ENCODE assay signal across 8 mouse cellular contexts in genomic region chr14:30974204-30974603, GRCm38 (mm10). TPM values are rescaled to one million over a fixed set of nuclear protein-coding genes. Genes with fewer than 3 reads are reported as not detected.
DNase-seq lines count a peak whose midpoint lies in the region.

No protein-coding gene starts in this region.

- DNase-seq in layer of hippocampus, adult 11-12 months (ENCODE audit: low spot score) = peak; percentile 72
- DNase-seq in layer of hippocampus, postnatal 25 days (ENCODE audit: extremely low spot score in 1 of 2, low spot score in 1 of 2) = no peak
- DNase-seq in brain, adult 2 months (ENCODE audit: low read depth, low spot score) = peak; percentile 93
- peak; percentile 10 to 27 for DNase-seq in heart, postnatal 14 days
- peak; percentile 29 to 33 for DNase-seq in layer of hippocampus, postnatal 36 days
- DNase-seq in right cerebral cortex, postnatal 10 days (ENCODE audit: low spot score in 2 of 2) = peak; percentile 45 to 65
- no peak for DNase-seq in thymus, postnatal 0 days (ENCODE audit: low spot score)
- DNase-seq in spleen, postnatal 4 days (ENCODE audit: low spot score in 2 of 2) = no peak

- intact Hi-C loops in heart, postnatal 14 days (cut with DNase I) = no loop called here

RNA-seq across cellular contexts. Expression of gene Nek4, which starts 23.0 kb away (rescaled TPM):
- total RNA-seq in layer of hippocampus, postnatal 25 days (2021) = 10 to 100 TPM; 16.9 to 17.0 TPM
- 1 to 10 TPM; 5.0 to 5.3 TPM for total RNA-seq in heart, postnatal 14 days (2021)
- 10 to 100 TPM; 18.2 to 18.5 TPM for total RNA-seq in layer of hippocampus, postnatal 36 days (2021)
- 5.6 and 6.1 TPM in 2 replicates for polyA plus RNA-seq in thymus, postnatal 0 days (2015; fragmentation: Nextera tagmentation; extraction: Ambion mirVana)

RNA-seq across cellular contexts. Expression of gene Glt8d1, which starts 27.0 kb away (rescaled TPM):
- total RNA-seq in layer of hippocampus, postnatal 25 days (2021) = 10 to 100 TPM; 35.7 to 49.0 TPM
- total RNA-seq in heart, postnatal 14 days (2021) = 10 to 100 TPM; 23.6 to 25.7 TPM
- total RNA-seq in layer of hippocampus, postnatal 36 days (2021) = 10 to 100 TPM; 46.4 to 50.6 TPM
- polyA plus RNA-seq in thymus, postnatal 0 days (2015; fragmentation: Nextera tagmentation; extraction: Ambion mirVana) = 19.2 and 24.7 TPM in 2 replicates

RNA-seq across cellular contexts. Expression of gene Spcs1, which starts 27.3 kb away (rescaled TPM):
- 100 to 1,000 TPM; 171 to 189 TPM for total RNA-seq in layer of hippocampus, postnatal 25 days (2021)
- 100 to 1,000 TPM; 146 to 149 TPM for total RNA-seq in heart, postnatal 14 days (2021)
- total RNA-seq in layer of hippocampus, postnatal 36 days (2021) = 100 to 1,000 TPM; 169 to 190 TPM
- polyA plus RNA-seq in thymus, postnatal 0 days (2015; fragmentation: Nextera tagmentation; extraction: Ambion mirVana) = 469 and 501 TPM in 2 replicates

RNA-seq across cellular contexts. Expression of gene Itih1, which starts 31.1 kb away (rescaled TPM):
- not detected for total RNA-seq in layer of hippocampus, postnatal 25 days (2021)
- not detected for total RNA-seq in heart, postnatal 14 days (2021)
- not detected for total RNA-seq in layer of hippocampus, postnatal 36 days (2021)
- 0.04 TPM in 1 of 2 replicates, not detected in the other for polyA plus RNA-seq in thymus, postnatal 0 days (2015; fragmentation: Nextera tagmentation; extraction: Ambion mirVana)

RNA-seq across cellular contexts. Expression of gene Pbrm1, which starts 44.7 kb away (rescaled TPM):
- total RNA-seq in layer of hippocampus, postnatal 25 days (2021) = 10 to 100 TPM; 55.3 to 59.0 TPM
- 10 to 100 TPM; 58.7 to 67.3 TPM for total RNA-seq in heart, postnatal 14 days (2021)
- 10 to 100 TPM; 51.6 to 58.4 TPM for total RNA-seq in layer of hippocampus, postnatal 36 days (2021)
- polyA plus RNA-seq in thymus, postnatal 0 days (2015; fragmentation: Nextera tagmentation; extraction: Ambion mirVana) = 103 and 128 TPM in 2 replicates

Comparison
In these comparisons a context has a peak if more than half of its experiments do, and no peak if none do; other contexts are left out.
1. DNase-seq: peak in layer of hippocampus, adult 11-12 months (single experiment), brain, adult 2 months (single experiment), heart, postnatal 14 days (2 of 2), layer of hippocampus, postnatal 36 days (2 of 2) and right cerebral cortex, postnatal 10 days (2 of 2); none in layer of hippocampus, postnatal 25 days (0 of 2), thymus, postnatal 0 days (single experiment) and spleen, postnatal 4 days (0 of 2).